Mouse (Mus musculus): ENCODE results near the gene C2.

GRCm38 (mm10) chr17:34895724-34896123, 2.3 kb downstream of the C2 start:
- no peak for TF ChIP-seq POLR2A (IDR thresholded peaks at IDR 0.05; ENCODE audit: extremely low read depth, insufficient read depth, low read length)
- TF ChIP-seq CTCF (IDR thresholded peaks at IDR 0.05; ENCODE audit: low read depth, low read length), result no peak

Data from liver, adult 2 months (tissue).